Mouse (Mus musculus) lung, postnatal 36 days (tissue): ENCODE data around the gene Pitpnm3.

ENCODE experiments used
- DNase-seq: peaks from one replicate; pipeline ENCODE4 v3.0.0; 2022; ENCODE audit warnings: mixed read lengths

Gene Pitpnm3

DNA sequence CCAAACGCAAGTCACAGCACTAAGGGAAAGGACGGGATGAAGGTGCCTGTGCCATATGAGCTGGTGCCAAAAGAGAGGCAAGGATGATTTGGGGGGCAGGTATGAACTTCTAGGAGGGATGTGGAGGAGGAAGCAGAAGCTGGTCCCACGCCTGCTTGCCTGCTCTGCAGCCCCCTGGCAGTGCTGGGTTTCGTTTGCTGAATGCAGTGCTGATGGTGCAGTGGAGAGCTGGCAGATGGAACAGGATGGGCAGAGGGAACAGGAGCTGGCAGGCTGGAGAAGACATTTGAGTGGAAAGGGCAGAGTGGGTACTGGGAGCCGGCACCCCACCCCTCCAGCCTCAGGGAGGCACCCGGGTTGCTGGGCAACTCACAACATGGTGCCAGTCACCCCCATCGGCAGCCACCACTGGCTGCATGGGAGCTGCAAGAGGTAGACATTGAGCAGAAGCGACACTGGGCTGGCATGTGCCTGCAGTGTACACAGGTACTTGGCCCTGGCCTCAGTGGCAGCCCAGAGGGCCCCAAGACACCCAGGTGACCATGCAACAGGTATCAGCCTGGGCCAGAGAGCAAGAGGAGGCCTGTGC, 86.3 kb downstream of the Pitpnm3 start:
- DNase-seq = no peak

DNA sequence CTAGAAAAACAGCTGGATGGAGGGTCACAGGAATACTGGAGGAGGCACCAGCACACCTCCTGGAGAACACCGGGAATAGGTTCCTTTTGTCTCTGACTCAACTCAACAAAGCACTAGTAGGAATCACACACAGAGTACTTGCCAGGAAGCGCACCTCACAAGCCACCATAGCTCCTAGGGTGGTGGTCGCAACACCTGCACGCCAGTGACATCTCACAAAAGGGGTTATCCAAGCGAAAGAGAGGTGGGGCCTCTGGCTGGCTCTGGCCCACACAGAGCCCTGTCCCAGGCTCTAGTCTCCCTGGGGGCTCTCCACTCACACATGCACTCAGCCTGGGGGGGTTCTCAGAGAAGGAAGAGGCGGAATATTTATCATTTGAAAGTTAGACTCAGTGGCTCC, 86.8 kb downstream of the Pitpnm3 start:
- no peak for DNase-seq

DNA sequence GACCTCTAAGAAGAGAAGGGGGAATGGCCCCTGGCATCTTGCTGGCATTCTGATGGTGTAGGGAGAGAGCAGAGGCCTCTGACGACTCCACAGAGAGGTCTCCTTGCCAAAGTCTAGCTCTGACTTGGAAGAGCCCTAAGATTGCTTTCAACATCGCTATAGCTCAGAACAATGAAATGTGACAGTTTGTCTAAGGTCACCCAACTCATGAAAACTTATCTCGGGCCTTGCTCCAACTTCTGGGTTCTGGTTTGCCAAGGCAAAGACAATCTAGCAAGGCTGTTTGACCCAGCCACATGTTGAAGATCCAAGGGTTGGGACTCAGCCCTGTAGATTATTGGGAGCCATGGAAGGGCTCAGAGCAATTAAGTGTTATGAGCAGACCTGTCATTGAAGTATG, 91.3 kb downstream of the Pitpnm3 start:
- DNase-seq = no peak

DNA sequence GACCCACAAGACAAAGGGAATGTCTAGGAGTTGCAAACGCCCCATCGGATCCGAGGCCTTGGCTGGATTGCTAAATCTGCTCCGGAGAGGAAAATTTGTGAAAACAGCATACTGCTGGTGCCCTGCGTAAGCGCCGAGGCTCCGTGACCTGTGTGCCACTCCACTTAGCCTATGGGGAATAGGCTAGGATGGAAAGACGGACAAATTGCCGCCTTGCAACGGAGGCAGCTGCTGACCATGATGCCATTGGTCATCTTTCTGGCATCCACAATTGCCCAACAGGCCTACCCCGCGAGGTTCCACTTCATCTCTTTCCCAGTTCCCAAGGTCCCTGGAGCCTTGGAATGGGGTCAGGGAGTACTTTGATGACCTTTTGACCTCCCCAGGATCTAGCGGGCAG, 92.9 kb downstream of the Pitpnm3 start:
- no peak for DNase-seq

DNA sequence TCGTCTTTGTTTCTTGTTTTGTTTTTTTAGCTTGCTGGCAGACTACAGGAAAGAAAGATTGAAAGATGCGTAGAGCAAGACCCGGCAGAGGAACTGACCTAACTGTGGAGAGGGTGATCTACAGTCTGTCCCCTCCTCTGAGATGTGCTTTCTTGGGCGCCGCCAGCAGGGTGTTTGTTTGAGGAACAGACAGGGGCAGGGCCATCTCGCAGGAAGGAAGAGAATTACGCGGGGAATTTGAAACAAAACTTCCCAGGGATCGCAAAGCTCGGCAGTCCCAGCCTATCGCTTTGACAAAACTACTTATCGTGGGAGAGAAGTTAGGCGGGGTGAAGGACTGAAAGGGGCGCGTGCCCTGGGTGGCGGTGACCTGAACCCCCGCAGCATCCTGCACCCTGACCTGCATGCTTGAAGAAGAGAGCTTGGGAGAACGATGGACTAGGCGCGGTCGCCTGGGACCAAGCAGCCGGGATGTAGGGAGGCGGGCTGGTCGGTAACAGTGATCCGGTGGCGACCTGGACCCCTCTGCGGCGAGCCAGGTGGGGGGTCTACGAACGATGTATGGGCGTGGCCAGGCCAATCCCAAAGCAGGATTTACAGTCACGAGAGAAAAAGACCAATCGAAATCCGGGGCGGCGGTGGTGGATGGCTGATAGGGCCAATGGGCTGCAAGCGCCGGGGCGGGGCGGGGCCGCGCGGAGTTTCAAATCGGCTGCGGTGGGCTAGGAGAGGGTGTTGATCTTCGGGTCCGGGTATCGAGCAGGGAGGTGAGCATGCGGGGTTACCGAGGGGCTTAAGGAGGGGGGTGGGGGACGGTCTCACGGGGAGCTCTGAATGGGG, 93.6 kb downstream of the Pitpnm3 start, which contains the start of gene Pimreg:
Pimreg (plus strand) TSS at position 265 of the 840 bp plus-strand sequence.
- peak; percentile 85 for DNase-seq

DNA sequence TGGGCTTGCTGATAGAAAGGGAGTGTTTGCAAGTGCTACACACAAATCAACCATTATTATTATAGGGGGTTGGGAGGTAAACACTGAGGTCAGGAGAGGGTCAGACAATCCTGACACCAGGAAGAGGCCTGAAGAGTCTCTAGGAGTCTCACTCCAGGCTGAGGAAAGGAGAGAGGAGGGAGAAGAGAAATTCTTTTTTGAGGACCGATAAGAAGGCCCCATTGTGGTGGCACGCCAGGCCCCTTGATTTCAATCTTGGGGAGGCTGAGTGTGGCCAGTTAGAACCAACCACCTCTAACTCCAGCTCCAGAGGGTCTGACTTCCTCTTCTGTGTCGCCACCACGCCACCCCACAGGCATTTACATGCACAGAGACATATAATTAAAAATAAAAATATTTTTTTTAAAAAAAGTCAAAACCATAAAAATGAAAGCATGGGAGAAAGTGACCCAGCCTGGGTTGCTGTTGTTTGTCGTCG, 94.2 kb downstream of the Pitpnm3 start:
- no peak for DNase-seq

DNA sequence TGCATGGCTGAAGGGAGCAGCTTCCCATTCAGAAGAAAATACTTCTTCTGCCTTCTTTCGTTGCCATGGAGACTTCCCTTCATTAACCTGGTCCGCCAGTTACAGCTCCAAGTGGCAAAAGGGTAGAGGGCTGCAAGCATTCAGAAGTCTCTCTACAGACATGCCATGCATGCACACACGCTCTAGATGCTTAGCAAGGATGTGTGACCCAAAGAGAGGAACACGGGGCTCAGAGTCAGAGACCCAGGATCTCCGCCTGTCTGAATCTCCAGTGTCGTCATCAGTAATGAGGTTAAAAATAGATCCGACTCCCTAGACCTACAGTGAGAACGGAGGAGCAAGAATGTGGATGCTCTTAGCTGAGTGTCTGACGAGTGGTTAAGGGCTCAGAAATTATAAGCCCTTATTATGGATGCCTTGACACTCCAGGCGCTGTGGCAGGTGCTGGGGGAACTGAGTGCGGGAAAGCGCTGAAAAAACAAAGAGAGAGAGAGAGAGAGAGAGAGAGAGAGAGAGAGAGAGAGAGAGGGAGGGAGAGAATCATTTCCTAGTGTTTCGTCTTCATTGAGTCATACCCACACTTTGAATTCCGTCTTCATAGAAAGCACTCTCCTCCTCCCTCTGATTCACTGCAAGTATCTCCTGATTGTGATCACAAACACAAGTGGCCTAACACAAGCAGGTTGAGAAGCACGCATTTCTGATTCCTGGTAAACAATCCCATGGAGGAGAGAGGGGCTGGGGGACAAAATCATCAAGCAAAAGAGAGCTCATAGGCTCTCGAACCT, 95.8 kb downstream of the Pitpnm3 start:
- no peak for DNase-seq

DNA sequence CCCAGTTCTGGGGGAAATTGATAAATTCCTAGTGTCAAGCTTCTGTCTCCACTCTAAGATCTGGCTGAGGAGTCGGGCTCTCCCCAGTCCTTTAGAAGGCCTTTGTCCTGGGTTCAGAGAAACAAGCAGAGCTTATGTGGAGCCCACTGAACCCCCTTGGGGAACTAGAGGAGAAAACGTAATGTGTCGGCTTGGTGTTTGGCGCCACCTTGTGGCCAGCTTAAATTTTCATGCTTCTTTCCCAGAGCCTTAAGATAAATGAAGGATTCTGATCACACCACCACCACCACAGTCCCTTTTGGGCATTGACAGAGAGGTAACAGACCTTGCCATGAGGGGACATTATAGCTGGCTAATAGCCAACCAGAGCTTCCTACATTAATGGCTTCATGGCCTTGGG, 97.6 kb downstream of the Pitpnm3 start:
- DNase-seq = peak; percentile 78

DNA sequence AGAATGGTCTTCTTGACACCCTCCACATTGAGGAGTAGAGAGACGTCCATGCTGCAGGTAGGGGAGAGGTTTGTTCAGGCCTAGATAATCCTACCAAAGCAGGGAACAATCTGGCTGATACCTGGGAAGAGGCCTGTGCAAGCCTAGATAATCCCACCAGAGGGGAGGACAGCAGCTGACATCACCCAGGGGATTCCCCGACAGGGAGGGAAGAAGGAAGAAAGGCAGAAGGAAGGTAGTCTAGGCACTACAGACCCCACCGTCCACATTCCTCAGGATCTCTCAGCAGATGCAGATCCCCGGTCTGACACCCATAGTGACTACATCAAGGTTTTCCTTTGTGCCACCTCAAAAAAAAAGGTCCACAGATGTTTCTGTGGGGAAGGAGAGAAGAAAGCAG, 98.2 kb downstream of the Pitpnm3 start, which contains the start of gene Aipl1:
Aipl1 (minus strand) TSS at position 101 of the 400 bp plus-strand sequence.
- DNase-seq = no peak

DNA sequence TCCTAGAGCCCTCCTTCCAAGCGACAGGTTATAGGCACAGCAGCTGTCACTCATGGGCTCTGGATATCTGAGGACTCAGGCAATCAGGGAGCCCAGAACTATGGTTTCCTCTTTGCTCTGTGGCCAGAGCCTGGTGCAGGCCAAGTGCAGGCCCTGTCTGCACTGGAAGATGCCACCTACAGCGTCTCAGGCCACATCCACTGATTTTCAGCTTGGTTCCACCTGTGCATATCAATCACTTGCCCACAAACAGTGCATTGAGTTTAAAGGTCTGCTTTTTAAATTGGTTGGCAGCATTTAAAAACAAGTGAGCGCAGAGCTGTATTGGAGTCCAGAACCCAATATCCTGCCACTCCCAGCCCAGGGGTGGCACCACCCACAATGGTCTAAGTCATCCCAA, 103.0 kb downstream of the Pitpnm3 start:
- no peak for DNase-seq

DNA sequence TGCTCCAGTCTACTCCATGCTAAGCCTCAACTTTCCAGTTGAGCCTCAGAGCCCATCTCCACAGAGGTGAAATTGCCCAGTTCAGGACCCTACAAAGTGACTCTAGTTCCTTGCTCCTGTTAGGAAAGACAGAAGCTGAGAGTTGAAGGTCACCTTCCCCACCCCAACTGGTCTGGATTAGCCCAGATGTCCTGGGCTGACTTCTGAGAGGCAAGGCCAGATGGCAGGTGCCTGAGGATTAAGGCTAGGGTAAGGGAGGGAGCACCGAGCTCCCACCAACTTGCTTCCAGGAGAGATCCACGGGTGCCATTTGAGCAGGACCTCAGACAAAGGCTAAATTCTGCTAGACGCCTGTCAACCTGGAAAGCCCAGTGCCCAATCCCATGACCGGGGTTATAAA, 103.5 kb downstream of the Pitpnm3 start:
- DNase-seq = no peak

DNA sequence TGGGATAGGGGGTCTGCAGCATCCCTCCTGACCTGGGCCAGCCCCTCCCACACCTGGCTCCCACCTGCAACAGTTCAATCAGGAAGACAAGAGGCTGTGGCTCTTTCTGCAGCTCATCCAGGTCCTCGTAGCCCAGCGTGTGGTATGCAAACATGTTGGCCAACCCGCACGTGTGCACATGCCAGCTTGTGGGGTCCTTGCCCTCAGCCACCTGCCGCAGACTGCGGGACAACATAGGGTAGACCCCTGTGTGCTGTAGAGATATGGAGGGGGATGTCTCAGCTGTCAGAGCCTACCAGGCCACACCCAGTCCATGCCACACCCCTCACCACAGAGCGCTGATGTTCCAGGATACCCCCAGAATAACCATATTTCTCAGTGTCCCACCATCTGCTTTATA, 104.2 kb downstream of the Pitpnm3 start:
- DNase-seq = no peak

DNA sequence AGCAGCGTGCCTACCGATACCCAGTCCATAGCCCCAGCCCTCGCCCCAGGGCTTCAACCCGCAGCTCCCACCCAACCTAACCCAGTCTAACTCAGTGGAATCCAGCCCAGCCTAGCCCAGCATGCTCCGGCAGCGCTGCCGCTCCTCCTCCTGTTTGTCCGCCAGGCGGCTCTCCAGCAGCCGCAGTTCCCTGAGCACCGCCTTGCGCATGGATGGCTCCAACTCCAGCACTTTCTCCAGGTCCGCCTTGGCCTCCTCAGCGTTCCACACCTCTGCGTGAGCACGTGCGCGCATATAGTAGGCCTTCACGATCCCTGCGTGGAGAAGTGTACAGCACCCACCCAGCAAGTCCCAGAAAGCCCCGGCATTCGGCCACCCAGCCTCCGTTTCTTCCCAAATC, 106.4 kb downstream of the Pitpnm3 start:
- no peak for DNase-seq

DNA sequence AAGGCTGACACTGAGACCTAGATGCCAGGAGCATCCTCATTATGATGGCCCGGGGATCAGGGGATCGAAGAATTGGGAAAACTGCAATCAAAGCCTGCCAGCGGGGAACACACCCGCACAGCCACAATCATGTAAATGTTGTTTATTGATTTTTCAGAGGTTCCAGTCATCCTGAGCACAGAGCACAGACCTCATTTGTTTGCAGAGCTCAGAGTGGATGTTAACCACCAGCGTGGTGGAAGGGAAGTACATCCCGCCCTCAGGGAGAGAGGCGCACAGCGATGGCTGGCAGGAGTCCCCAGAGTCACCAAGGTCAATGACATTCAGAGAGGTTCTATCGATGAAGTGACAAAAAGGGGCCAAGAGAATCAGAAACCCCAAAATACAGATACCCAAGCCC, 107.7 kb downstream of the Pitpnm3 start:
- DNase-seq = no peak

DNA sequence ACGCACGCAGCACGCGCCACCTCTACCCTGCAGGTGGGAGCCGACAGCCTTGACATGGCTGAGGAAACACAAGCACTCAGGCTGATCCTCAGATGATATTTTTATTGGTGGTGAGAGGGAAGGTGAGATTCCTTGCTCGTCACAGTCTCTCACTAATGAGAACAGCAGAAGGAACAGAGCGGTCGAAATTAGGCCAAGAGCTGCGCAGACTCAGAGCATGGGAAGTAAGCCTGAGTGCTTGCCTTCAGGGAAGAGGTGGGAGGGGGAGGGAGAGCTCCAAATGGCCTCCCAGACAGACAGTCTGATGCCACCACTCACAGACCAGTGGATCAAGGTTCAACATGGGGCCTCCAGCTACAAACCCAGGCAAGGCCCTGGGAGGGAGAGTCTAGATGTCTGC, 109.1 kb downstream of the Pitpnm3 start:
- DNase-seq = no peak

DNA sequence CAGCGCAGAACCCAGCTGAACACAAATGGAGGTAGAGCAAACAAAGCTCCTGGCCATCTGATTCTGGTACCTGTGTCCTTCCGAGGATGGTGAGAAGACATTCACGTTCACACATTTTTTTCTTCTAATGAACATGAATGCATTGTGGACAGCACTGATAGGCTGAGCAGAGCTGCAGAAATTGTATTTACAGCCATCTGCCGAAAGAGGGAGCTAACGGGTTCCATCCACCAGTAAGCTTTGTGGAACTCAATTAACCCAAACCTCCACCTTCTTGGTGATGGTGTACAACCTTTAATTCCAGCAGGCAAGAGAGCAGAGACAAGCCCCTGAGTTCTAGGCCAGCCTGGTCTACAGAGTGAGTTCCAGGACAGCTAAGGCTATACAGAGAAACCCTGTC, 109.7 kb downstream of the Pitpnm3 start:
- no peak for DNase-seq

DNA sequence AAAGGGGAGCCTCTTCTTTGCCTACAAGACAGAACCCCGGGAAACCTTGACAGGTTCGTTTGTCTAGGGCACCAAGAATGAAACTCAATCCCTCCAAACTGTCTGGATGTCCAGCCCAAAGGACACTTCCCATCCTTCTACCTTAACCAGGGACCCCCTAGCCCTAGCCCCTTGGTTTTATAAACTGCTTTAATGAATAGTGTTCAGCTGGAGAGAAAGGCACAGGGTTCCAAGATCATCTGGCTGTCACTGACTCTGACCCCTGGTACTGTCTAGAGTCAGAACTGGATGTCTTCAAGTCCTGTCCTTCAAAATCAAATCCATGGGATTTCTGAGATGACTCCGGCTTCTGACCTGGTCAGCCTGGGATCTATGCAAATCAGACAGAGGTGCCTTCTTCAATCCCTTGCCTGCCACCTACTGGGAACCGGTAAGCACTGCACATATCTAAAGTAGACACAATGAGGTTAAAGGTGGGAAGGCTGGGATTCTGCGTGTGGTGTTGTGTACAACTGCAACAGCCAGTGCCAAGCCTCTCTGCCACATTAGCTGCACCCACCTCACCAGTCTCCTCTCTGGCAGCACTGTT, 111.3 kb downstream of the Pitpnm3 start:
- DNase-seq = peak; percentile 85

DNA sequence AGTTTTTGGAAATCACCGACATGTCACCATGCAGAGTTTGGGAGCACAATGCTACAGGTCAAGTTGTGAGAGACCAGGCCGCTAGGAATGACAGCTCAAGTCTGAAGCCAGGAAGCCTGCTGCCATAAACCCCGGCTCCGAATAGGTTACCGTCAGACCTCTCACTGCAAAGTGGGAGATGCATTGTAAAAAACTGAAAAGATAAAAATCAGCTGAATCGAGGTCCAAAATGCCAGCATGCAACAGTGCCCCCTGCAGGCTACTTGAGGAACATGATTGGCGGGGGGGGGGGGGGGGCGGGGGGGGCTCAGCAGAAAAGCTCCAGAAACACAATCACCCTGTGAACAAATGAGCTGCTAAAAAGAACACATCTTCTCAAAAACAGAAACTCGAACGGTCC, 112.0 kb downstream of the Pitpnm3 start:
- no peak for DNase-seq

DNA sequence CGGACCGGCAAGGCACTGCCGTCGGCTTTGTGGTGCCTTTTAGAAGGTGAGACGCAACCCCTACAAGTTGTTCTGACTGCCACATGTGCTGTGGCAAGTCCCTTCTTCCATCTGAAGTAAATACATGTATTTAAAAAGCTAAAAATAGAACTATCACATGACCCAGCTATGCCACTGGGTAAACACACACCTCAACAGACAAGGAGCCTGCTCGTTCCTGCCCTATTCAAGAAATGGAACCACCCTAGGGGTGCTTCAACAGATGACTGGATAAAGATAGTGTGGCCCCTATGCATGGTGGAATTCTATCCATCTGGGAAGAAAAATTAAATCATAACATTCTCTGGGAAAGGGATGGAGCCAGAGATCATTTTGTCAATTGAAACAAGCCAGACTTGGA, 112.8 kb downstream of the Pitpnm3 start:
- DNase-seq = no peak

DNA sequence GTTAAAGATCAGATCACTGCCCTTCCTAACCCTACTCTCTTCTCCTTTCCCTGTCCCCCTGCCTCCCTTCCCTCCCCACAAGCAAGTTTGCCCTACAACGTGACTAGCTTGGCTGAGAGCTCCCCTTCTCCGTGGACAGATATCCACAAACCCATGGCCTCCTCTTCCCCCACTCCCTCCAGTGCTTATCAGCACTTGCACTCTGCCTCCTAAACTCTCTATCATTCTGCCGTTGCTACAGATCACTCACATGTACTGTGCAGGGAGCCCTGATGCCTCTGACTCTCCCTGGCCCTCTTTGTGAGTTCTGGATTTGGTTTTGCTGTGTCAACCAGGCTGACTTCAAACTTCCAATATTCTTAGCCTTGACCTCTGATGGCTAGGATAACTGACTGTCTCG, 114.6 kb downstream of the Pitpnm3 start:
- DNase-seq = no peak

DNA sequence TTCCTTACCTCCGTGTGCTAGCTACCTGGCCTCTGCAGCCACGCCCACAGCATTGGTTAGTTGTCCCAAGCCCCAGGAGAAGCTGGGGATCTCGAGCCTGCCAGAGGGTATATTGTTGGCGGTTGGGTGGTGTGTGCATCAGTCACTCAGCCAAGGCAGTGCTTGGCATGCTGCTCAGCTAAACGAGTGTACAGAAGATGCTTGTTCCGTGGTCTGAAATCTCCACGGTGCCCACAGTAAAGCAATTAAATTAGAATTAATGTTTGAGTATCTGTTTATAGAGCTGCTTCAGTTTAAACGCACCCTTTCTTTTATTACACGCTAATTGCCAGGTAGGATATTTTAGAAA, 118.4 kb downstream of the Pitpnm3 start:
- no peak for DNase-seq

DNA sequence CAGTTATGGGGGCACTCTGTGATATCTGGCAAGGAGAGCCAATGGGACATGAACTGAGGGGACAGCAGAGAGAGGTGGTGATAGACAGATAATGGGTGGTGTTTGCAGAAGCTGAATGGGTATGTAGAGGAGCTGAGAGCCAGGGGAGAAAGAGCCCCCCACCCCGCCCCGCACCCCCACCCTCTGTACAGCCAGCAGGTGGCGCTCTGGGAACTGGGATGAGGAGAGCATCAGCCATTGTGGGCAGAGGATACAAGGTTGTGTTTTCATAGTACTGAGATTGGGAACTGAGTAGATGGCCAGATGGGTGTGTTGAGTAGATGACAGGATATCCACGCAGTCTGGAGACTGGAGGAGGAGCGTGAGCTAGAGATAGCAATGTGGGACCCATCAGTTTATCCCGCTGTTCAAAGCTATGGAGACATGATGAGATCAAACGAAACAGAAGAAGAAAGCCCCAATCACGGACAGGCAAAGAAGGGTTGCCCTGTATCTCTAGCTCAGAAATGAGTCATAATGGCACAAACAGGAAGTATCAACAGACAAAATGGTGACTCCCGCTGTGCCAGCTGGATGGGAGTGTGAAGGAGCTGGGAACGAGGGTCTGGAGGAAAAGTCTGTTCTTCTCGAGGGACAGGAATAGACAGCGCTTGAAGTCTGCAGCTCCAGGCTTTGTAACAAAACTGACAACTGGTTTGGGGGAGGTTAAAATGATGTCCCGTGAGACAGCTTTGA, 118.9 kb downstream of the Pitpnm3 start:
- no peak for DNase-seq

DNA sequence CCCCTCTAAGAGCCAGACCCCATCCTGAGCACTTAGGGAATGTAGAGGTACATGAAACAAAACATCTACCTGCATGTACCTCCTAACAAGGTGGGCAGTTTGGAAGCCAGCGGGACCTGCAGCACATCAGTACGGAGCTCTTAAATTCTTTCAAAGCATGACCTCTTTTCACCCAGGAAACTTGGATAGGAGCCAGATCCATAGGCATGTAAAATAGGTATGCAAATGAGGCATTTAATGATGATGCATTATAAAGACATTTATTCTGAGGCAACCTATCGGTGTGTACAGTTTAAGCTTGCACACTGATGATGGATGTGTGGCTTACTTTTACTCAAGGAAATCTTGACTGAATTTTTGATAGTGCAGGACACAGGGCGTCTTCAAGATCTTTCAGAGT, 120.9 kb downstream of the Pitpnm3 start:
- no peak for DNase-seq
